Mouse (Mus musculus) G1E (cell line): ENCODE measurements around the gene Car10.

ENCODE experiments used
- CTCF ChIP-seq: IDR thresholded peaks from 2 replicates; pipeline ENCODE4 v1.5.1; 2012; ENCODE audit warnings: low read depth, low read length, inconsistent platforms, mixed read lengths
- GATA1 ChIP-seq: IDR thresholded peaks from 2 replicates; pipeline ENCODE4 v1.6.1; 2012; ENCODE audit warnings: borderline replicate concordance, low read length, inconsistent platforms, mixed read lengths
- POLR2AphosphoS5 ChIP-seq: IDR thresholded peaks from 2 replicates; pipeline ENCODE4 v1.6.1; 2012; ENCODE audit warnings: low read depth, low read length, inconsistent platforms; ENCODE audit not compliant: insufficient replicate concordance

GRCm38 (mm10) chr11:93101106-93101505 lies 3.3 kb downstream of the Car10 start:
- TF ChIP-seq CTCF (no peak), POLR2AphosphoS5 (no peak), GATA1 (no peak)
